Mouse (Mus musculus): ENCODE data around the gene Olfr698. TPM values are rescaled to one million over a fixed set of nuclear protein-coding genes. Genes with fewer than 3 reads are reported as not detected.
"Not testable (repeated sequence)": the region's sequence is repeated elsewhere in the genome, so short reads cannot be mapped to it uniquely, and the experiment has no call there.

Olfr698 gene
- polyA plus RNA-seq (2011; ENCODE audit: insufficient read length, low read depth, missing spikeins), result not detected in 2 replicates

GRCm38 (mm10) chr7:106755297-106755696 lies at the start of gene Olfr698:
Olfr698 (minus strand) TSS chr7:106755397.
- TF ChIP-seq POLR2A (IDR thresholded peaks at IDR 0.05; ENCODE audit: low read depth, low read length), result no peak
- TF ChIP-seq CTCF (IDR thresholded peaks at IDR 0.05; ENCODE audit: borderline replicate concordance, insufficient read depth, low read length), result no peak
- Histone ChIP-seq H3K4me1 (ENCODE audit: control insufficient read depth, insufficient read depth, low read length) (no peaks in the 10 kb centered on the region), H3K27ac (ENCODE audit: insufficient read depth, low read length) (no peak within 1 kb of the TSS), H3K4me3 (ENCODE audit: insufficient read depth, low read length) (no peak within 1 kb of the TSS)

- Histone ChIP-seq H3K4me3 (ENCODE audit: insufficient read depth, low read length) (no peak within 1 kb of the TSS), H3K4me1 (ENCODE audit: control insufficient read depth, insufficient read depth, low read length) (no peaks in the 10 kb centered on the region), H3K27ac (ENCODE audit: insufficient read depth, low read length) (no peak within 1 kb of the TSS)
- TF ChIP-seq CTCF (IDR thresholded peaks at IDR 0.05; ENCODE audit: borderline replicate concordance, insufficient read depth, low read length), result no peak
- TF ChIP-seq POLR2A (IDR thresholded peaks at IDR 0.05; ENCODE audit: low read depth, low read length), result no peak
Measured at GRCm38 (mm10) chr7:106793098-106793497, 37.9 kb upstream of the Olfr698 start, which contains the start of gene Olfr699. Olfr699 (minus strand) TSS chr7:106793198.

DNA sequence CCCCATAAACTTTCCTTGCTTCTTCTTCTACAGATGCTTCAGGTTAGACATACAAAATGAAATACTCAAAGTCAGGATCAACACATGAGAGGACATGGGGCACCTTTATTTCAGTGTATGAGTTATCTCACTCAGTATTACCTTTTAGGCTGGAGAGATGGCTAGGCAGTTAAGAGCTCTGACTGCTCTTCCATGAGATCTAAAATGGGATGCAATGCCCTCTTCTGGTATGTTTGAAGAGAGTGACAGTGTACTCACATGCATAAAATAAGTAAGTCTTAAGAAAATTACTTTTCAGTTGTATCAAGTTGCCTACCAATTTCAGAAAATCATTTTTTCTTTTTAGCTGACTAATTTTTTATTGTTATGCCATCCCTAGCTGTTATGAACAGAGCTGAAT lies 33.1 kb upstream of the Olfr698 start:
- H3K27ac ChIP-seq (ENCODE audit: insufficient read depth, low read length), result no peak overlapping the region
- TF ChIP-seq CTCF (IDR thresholded peaks at IDR 0.05; ENCODE audit: borderline replicate concordance, insufficient read depth, low read length), result no peak
- TF ChIP-seq POLR2A (IDR thresholded peaks at IDR 0.05; ENCODE audit: low read depth, low read length), result no peak
- no peaks in the 10 kb centered on the region for H3K4me1 ChIP-seq (ENCODE audit: control insufficient read depth, insufficient read depth, low read length)
- H3K4me3 ChIP-seq (ENCODE audit: insufficient read depth, low read length), result no peak overlapping the region

GRCm38 (mm10) chr7:106761008-106761407 lies 5.8 kb upstream of the Olfr698 start:
- H3K27ac ChIP-seq (ENCODE audit: insufficient read depth, low read length); H3K4me1 ChIP-seq (ENCODE audit: control insufficient read depth, insufficient read depth, low read length); H3K4me3 ChIP-seq (ENCODE audit: insufficient read depth, low read length): not testable (repeated sequence)

DNA sequence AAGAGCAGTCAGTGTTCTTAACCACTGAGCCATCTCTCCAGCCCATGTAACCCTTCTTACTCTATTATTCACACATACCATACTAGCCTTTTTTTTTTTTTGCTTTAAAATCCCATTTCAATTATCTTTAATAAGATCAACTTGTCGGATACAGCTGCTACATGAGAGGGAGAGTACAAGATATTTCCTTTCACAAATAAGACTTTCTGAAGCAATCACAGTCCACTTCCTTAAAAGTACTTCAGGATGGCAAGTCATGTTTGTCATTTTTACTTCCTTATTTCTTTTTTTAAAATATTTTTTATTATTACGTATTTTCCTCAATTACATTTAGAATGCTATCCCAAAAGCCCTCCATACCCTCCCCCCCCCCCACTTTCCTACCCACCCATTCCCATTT lies 3.6 kb upstream of the Olfr698 start:
- TF ChIP-seq CTCF (IDR thresholded peaks at IDR 0.05; ENCODE audit: borderline replicate concordance, insufficient read depth, low read length) (no peak), POLR2A (IDR thresholded peaks at IDR 0.05; ENCODE audit: low read depth, low read length) (no peak)

GRCm38 (mm10) chr7:106745811-106746210 lies 9.4 kb downstream of the Olfr698 start:
- no peaks in the 10 kb centered on the region for H3K4me1 ChIP-seq (ENCODE audit: control insufficient read depth, insufficient read depth, low read length)
- H3K27ac ChIP-seq (ENCODE audit: insufficient read depth, low read length), result no peak overlapping the region
- H3K4me3 ChIP-seq (ENCODE audit: insufficient read depth, low read length), result no peak overlapping the region
- no peak for TF ChIP-seq POLR2A (IDR thresholded peaks at IDR 0.05; ENCODE audit: low read depth, low read length)
- no peak for TF ChIP-seq CTCF (IDR thresholded peaks at IDR 0.05; ENCODE audit: borderline replicate concordance, insufficient read depth, low read length)

More for the DNA sequence above, 3.6 kb upstream of the Olfr698 start:
- H3K4me1 ChIP-seq (ENCODE audit: control insufficient read depth, insufficient read depth, low read length), result no peaks in the 10 kb centered on the region
- no peak overlapping the region for H3K27ac ChIP-seq (ENCODE audit: insufficient read depth, low read length)
- no peak overlapping the region for H3K4me3 ChIP-seq (ENCODE audit: insufficient read depth, low read length)

GRCm38 (mm10) chr7:106742343-106742742 lies 12.9 kb downstream of the Olfr698 start, which contains the start of gene Olfr697:
Olfr697 (minus strand) TSS chr7:106742443.
- Histone ChIP-seq H3K27ac (ENCODE audit: insufficient read depth, low read length) (no peak within 1 kb of the TSS), H3K4me3 (ENCODE audit: insufficient read depth, low read length) (no peak within 1 kb of the TSS), H3K4me1 (ENCODE audit: control insufficient read depth, insufficient read depth, low read length) (no peaks in the 10 kb centered on the region)
- TF ChIP-seq CTCF (IDR thresholded peaks at IDR 0.05; ENCODE audit: borderline replicate concordance, insufficient read depth, low read length), result no peak
- TF ChIP-seq POLR2A (IDR thresholded peaks at IDR 0.05; ENCODE audit: low read depth, low read length), result no peak

DNA sequence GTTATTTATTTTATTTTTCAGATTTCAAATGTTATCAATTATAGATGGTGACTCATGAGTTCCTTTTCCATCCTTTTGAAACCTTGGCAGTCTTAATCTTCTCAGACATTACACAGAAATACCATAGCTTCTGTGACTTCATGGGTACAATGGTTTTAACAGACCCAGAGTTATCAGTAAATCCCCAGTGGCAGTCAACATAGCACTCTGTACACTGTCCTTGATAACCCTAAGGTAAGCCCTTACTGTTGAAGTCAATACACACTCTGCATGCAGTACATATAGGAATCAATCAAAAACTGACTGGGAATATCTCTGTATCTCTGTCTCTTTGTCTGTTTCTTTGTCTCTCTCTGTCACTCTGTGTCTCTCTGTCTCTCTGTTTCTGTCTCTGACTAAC lies 18.2 kb downstream of the Olfr698 start:
- TF ChIP-seq CTCF (IDR thresholded peaks at IDR 0.05; ENCODE audit: borderline replicate concordance, insufficient read depth, low read length) (no peak), POLR2A (IDR thresholded peaks at IDR 0.05; ENCODE audit: low read depth, low read length) (no peak)
- Histone ChIP-seq H3K27ac (ENCODE audit: insufficient read depth, low read length) (no peak overlapping the region), H3K4me3 (ENCODE audit: insufficient read depth, low read length) (no peak overlapping the region), H3K4me1 (ENCODE audit: control insufficient read depth, insufficient read depth, low read length) (no peaks in the 10 kb centered on the region)

- Histone ChIP-seq H3K4me1 (ENCODE audit: control insufficient read depth, insufficient read depth, low read length) (no peaks in the 10 kb centered on the region), H3K27ac (ENCODE audit: insufficient read depth, low read length) (no peak overlapping the region), H3K4me3 (ENCODE audit: insufficient read depth, low read length) (no peak overlapping the region)
- TF ChIP-seq CTCF (IDR thresholded peaks at IDR 0.05; ENCODE audit: borderline replicate concordance, insufficient read depth, low read length), result no peak
- TF ChIP-seq POLR2A (IDR thresholded peaks at IDR 0.05; ENCODE audit: low read depth, low read length), result no peak
Measured at GRCm38 (mm10) chr7:106733717-106734116, 21.5 kb downstream of the Olfr698 start.

DNA sequence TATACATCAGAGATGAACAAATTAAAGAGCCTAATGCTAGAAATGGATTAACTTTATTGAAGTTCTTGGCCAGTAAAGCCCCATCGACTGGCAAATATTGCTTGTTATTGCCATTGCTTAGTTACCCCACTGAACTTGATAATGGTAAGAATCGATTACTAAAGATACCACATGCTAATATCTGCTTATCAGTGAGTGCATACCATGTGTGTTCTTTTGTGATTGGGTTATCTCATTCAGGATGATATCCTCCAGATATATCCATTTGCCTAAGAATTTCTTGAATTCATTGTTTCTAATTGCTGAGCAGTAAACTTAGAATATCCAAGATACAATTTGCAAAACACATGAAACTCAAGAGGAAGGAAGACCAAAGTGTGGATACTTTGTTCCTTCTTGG lies 29.5 kb downstream of the Olfr698 start:
- H3K4me1 ChIP-seq (ENCODE audit: control insufficient read depth, insufficient read depth, low read length); H3K27ac ChIP-seq (ENCODE audit: insufficient read depth, low read length); H3K4me3 ChIP-seq (ENCODE audit: insufficient read depth, low read length): not testable (repeated sequence)

GRCm38 (mm10) chr7:106716296-106716695 lies 38.9 kb downstream of the Olfr698 start, which contains the start of gene Olfr695:
Olfr695 (minus strand) TSS chr7:106716396.
- no peak within 1 kb of the TSS for H3K27ac ChIP-seq (ENCODE audit: insufficient read depth, low read length)
- no peak for TF ChIP-seq POLR2A (IDR thresholded peaks at IDR 0.05; ENCODE audit: low read depth, low read length)
- no peak for TF ChIP-seq CTCF (IDR thresholded peaks at IDR 0.05; ENCODE audit: borderline replicate concordance, insufficient read depth, low read length)
- H3K4me3 ChIP-seq (ENCODE audit: insufficient read depth, low read length), result no peak within 1 kb of the TSS
- H3K4me1 ChIP-seq (ENCODE audit: control insufficient read depth, insufficient read depth, low read length), result no peaks in the 10 kb centered on the region
